Mouse (Mus musculus): ENCODE measurements at regions not wholly inside any gene's neighbourhood (a gene's known extent, or its start where the extent isn't known, plus 50 kb on each side); places are given as distances from the start of the nearest gene placed in this dataset.
"Not testable (repeated sequence)": the region's sequence is repeated elsewhere in the genome, so short reads cannot be mapped to it uniquely, and the experiment has no call there.

DNA sequence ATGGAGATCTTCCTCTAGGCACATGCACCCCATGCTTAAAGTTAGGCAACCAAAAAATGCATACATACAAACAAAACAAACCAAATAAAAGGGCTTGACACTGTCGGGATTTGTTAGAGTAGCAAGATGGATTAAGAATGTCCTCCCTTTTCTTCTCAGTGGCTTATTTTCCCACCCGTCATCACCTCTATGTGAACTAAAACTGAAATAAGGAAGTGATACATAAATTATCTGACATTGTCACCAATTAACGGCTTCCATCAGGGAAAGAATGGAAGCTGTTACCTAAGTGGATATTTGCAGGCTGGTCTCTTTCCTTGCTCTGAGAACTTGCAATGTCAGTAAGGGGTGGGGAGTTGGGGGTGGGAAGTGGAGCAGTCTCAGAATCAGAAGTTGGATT lies 541.5 kb downstream of the Diaph3 start:
- DNase-seq (ENCODE audit: low spot score), result no peak

DNA sequence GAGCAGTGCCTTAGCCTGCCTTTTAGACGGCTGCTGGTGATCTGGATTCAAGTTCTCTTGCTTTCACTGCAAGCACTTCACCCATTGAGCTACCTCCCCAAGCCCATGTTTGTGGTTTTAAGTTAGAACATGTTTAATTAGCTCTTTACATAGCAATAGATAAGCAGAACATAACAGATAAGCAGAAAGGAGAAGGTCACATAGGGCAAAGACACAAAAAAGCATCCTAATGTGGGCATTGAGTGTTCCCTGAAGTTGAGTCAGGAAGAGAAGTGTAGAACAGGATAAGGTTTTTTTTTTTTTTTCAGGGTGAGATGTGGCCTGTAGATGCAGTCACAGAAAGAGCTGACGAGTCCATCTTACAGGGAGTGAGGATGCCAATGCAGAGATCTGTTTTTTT lies 552.5 kb downstream of the Diaph3 start:
- DNase-seq (ENCODE audit: low spot score), result no peak

DNA sequence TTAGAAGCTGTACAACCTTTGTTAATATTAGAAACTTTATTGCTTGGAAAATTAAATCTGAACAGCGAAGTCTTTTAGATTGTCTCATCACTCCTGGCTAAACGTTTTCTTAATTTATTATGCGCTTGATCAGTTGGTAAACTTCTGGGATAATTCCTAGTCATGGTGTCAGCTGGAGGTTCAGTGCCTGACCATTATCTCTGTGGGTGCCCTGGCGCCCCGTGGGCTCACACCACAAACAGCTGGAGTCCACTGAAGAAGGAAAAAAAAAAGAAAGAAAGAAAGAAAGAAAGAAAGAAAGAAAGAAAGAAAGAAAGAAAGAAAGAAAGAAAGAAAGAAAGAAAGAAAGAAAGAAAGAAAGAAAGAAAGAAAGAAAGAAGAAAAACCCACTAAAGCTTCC lies 555.1 kb downstream of the Diaph3 start:
- DNase-seq (ENCODE audit: low spot score), result not testable (repeated sequence)

DNA sequence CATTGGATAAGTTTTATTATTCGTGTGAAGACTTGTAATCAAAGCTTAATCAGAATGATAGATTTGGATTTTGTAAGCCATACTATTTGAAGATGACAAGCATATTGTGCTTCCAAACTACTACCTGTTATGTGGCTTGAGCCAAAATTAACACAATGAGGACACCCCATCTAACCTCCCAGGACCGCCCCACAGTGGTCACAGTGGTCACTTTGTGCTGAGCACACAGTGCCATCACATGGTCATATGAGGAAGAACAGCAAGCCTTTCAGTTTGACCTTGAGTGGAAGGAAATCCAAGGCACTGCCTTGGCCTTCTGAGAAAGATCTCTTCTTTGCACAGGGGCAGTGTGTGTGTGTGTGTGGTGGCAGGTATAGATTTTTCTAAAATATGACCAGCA lies 578.3 kb downstream of the Diaph3 start:
- peak; percentile 78 for DNase-seq (ENCODE audit: low spot score)

DNA sequence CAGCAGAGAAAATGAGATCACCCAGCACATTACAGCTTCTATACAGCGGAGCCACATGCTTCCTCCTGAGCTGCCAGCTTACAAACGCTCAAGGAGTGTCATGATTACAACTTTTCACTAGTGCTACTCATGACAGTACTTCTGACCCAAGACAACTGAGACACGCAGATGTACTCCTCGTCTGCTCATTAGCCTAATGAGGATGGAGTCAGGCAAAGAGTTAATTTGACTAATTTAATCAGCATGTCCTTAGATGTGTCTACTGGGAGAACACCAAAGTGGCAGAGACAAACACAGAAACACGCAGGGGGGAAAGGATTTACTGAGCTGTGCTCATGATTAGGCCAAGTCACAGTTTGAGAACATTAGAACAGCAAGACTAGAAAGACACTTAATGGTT lies 603.0 kb downstream of the Diaph3 start:
- no peak for DNase-seq (ENCODE audit: low spot score)

DNA sequence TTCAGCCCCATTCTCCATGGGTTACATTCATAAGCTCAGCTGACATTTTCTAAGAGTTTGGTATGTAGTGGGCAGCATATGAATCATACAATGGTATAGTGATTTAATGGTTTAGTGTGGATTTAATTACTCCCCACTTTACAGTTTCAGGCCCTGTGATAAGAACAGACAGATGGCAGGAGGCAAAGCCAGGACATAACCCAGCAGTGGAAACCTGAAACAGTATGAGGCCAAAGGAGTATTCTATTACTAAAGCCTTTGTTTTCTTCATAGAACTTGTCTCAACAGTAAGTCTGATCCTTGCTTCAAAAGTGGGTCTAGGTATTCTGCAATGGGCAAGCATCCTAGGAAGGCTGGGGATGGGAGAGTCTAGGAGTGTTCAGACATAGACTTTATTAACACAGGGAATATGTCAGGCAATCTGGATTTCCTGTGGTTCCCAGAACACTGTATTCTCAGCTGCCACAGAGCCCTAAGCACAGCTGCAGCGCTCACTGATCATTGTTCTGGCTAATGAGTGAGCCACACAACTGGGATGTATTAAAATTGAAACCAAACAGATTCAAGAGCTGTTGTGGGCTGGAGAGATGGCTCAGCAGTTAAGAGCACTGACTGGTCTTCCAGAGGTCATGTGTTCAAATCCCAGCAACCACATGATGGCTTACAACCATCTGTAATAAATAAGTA lies 604.6 kb downstream of the Diaph3 start:
- no peak for DNase-seq (ENCODE audit: low spot score)

DNA sequence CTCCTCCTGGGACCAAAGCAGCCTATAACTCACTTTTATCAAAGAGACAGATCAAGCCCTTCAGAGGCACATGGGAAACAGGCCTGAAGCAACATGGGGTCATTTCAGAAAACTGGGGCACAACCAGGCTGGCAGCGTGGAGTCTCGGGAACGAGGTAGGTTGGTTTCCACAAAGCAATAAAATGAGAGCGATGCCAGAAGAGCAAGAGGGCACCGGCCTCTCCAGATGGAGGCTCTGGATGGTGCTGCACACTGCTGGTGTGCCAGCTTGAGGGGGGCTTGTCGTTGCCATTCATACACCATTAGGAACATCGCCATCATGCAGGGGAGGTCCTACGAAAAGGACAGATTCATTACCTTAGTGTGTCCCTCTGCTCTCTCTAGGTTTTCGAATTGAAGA lies 630.6 kb downstream of the Diaph3 start:
- DNase-seq (ENCODE audit: low spot score), result no peak

DNA sequence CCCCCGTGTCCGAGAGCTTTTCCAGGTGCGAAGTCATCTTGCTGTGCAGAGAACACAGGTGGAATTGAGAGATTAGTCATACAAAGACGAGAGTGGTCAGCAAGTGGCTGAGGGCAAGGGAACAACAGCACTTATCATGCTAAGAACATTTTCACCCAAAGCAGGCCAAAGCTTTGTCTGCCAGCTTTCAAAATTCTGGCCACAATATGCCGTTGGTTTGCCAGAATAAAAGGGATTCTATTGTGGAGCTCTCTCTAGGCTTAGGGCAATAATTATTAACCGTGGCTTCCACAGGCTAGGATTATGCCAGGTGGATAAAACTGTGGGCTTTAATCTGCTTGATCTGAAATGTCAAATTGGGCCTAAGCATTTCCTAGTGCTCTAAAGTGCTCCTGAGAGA lies 631.3 kb downstream of the Diaph3 start:
- no peak for DNase-seq (ENCODE audit: low spot score)

DNA sequence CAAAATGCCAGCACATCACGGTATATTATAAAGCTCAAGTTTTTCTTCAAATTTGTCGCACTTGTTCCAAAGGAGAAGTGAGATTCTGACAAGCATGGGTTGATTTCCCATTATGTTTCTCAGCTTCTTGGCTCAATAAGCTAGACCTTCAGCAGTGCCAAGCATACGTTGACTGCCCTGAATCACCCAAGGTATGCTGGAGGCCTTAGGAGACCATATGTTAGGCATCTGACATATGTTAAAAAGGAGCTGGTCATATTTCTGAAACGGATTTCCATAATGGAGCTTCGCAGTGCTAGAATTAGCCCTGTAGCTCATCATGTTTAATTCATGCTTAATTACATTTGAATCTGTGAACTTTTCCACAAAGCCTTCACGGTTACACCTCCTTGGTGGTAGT lies 634.7 kb downstream of the Diaph3 start:
- DNase-seq (ENCODE audit: low spot score), result no peak

DNA sequence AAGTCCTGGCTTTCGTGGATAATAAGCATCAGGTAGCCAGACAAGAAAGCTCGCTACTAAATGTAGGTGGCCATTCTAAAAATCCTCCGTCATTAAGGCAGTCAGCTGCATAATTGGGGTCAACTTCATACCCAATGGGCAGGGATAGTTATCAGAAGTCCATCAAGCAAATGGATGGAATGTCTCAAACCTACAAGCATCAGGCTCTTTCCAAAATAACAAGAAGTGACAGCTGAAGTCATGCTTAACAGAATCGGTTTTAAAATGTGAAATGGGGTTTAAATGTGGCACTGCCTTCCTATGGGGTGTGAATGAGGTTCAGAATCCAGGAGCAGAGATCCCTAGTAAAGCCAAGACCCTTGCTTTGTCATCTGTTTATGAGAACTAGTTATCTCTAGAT lies 650.2 kb downstream of the Diaph3 start:
- DNase-seq (ENCODE audit: low spot score), result no peak

DNA sequence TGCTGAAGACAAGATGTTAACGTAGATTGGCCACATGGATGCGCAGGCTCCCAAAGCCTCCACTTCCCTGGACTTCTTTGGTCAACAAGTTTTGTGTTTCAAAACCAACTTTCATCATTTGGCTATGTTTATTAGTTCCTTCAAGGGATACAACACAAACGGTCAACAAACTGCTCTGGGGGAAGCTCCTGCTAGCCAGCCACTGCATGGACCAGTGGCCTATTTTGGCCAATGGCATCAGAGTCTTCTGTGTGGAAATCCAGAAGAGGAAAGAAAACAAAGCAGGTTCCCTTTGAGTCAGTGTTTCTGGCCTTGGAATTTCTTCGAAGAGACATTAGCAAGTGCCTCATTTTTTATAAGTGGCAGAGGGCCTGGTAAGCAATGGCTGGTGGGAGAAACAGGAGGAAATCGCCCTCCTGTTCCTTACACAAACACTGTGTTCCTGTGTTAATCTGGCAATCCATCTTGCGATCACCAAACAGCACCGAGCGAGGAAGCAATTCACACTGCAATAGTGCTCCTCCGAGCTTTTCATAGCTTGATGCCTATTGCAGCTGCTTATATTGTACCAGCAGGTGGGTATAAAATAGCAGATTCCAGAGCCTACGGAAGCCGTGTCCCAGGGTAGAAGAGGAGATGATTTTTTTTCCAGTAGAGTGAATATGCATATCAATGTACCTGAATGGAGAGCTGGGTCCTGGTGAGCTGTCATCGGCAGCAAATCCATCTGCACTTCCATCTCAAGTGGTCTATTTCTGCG lies 651.0 kb downstream of the Diaph3 start:
- DNase-seq (ENCODE audit: low spot score), result no peak

DNA sequence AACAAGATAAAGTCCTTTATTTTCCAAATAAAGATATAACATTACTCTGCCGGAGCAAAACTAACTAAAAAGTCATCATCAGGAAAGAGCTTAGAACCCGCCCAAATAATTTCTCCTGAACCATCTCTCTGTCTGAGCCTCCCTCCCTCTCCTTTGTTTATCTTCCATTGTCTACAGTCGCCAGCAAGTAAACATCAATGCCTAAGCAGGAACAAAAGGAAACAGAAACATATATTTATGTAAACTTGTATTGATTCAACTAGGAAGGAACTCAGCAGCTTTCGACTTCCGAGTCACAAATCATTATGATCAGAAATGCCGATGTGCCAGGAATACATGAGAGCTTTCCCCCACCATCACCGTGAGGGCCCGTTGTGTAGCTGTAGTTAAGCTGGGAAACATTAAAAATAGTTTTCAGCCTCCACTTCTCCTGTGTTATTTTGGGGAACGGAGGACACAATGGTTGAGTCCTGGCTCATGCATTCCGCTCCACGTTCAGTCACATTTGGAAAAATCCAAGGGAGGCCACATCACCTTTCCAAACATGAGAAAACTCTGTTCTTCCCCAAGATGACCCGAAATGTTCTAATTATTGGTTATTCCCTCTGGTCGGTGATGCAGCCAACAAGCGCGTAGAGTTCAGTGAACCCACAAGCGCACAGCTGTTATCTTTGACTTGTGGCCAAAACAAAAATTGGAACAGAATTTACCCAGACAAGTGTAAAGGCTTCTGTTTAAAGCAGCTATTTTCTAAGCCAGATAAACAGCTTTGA lies 651.8 kb downstream of the Diaph3 start:
- DNase-seq (ENCODE audit: low spot score), result no peak

DNA sequence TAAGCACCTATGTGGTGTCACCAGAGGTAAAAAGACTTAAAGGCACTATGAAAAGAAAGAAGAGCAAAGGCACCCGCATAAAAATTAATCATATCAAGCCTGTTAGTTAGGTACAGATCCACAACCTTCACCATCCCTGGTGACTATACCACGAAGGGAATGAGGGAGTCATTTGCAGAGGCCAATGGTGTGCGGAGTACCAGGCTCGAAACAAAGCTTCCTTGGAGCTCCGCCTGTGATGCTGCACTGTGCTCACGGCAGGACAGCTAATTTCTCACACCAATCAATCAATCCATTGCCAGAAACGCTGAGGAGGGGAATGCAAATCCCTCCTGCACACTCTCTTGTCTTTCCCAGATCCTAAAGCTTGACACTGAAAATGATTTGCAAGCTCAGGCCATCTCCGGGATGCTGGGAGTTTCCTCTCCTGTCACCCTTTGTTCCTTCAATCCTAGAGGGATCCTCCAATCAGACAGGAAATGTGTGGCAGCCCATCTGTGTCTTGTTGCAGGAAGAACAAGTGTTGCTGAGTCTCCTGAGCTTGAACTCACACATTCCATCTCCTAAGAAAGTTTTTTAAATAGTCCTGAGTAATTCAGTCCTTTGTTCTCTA lies 653.6 kb downstream of the Diaph3 start:
- DNase-seq (ENCODE audit: low spot score), result peak; percentile 14

DNA sequence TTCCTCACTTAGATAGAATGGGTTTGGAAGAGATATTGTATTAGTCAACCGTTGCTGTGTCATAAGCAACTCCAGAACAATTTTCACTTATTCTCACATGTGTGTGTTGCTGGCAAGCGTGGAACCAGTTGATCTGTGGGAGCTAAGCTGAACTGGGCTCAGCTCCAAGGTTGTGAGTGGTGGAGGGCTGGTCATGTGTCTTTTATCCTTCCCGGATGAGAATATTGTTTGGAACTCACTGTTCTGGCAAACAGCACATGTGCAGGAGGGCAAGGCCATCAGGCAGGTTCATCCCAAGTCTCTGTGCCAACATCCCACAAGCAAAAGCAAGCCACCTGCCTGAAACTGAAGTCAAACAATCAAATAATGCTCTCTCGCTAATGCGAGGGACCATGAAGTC lies 656.8 kb downstream of the Diaph3 start:
- DNase-seq (ENCODE audit: low spot score), result no peak

DNA sequence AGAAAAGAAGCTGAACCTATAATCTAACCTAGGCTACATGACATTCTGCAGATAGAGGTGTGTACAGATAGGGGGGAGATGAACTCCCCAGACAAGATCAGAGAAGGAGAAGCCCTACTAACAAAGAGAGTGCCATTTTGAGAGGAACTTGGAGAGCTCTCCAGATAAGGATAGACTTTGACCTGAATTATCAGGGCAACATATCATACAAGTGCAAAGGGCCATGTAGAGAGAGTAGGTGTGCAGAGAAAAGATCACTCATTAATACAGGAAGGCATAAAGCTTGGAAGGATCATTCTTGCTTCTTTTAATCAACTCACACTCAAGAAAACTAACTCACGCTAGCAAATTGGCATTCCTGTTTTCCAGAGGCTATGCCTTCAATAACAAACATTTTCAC lies 667.4 kb downstream of the Diaph3 start:
- no peak for DNase-seq (ENCODE audit: low spot score)

DNA sequence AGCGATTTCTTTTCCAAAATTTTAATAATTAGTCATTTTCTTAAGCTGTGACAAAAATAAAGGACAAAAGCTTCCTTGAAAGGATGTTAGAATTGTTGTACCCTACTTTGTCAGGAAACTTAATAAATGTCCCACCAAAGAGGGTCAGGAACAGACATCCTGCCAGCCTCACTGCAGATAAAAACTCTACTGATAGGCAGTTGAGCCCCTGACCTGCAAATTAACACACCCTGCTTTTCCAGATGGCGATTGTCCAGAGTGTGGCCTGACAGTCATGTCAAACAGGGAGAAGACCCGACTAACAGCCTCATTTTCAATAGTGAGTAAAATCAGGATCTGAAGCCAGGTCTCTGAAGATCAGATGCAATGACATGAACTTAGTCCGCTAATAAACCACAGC lies 670.6 kb downstream of the Diaph3 start:
- peak; percentile 29 for DNase-seq (ENCODE audit: low spot score)

DNA sequence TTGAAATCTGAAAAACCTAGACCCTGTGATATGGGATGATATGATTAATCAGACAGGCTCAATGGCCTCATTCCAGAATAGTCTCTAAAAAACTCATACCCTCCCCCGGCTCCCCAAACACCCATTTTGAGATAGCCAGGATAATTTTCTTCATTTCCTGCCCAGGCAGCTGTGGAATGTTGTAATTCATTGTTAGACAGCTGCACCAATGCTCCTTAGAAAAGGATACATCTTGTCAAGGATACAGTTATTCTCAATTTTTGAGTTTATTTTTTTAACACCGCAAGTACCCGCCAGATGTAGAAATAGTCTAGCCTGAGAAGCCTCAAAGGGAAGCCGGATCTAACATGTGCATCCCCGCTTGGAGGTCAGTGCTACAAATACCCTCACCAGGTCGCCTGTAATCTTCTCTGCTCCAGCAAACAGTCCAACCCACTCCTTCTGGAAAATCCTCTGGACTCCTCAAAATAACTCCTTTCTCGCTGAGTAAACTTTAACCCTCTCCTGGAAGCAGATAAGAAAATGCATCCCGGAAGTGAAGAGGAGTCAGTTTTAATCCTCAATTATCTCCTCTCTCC lies 673.1 kb downstream of the Diaph3 start:
- peak; percentile 16 for DNase-seq (ENCODE audit: low spot score)

DNA sequence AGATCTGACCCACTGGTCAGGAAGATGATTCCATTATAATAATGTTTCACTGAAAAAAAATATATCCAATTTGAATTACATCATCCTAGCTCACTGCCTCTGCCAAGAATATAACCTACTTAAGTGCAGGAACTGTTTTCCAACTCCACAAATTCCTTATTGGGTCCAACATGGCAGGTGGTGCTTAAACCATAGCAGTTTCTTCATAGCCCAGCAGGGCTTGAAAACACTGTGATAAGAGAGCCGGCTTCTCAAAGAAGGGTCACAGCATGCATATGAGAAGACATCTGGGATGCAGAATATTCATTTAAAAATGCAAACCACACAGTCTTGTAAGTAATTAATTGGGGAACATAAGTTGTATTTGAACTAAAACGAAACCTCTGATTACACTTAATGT lies 677.6 kb downstream of the Diaph3 start:
- DNase-seq (ENCODE audit: low spot score), result no peak

DNA sequence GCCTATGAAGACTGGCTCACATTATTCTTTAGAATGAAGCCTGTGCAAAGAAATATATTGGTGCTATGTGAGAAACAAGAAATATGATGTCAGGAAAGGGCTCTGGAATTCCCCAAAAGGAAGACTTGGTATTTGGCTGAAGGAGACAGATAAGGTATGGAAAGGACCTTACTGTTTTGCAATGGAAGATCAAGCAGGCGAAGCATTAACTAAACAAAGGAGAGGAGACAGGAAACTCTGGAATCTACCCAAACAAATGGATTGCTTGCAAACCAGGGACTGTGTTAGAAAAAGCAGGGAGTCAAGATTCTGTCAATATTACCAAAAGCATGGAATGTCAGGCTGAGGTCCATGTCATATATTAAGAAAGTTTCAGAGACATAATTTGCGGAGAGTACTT lies 687.9 kb downstream of the Diaph3 start:
- no peak for DNase-seq (ENCODE audit: low spot score)

DNA sequence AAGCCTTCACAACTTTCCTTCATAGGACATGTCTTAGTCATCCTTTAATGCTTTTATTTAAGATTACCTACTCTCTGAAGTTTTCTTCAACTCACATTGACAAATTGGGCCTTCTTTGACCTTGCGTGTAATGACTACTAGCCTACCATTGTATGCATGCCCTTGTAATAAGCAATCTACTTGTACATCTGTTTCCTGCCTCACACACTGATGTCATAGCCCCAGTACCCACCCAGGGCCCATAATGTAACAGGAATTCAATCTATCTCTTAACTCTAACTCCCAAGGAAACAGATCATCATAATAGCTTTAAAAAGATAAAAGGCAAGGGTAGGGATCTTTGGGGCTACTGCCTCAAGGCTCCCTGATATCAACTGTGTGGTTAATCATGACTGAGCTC lies 690.4 kb downstream of the Diaph3 start:
- DNase-seq (ENCODE audit: low spot score), result no peak

DNA sequence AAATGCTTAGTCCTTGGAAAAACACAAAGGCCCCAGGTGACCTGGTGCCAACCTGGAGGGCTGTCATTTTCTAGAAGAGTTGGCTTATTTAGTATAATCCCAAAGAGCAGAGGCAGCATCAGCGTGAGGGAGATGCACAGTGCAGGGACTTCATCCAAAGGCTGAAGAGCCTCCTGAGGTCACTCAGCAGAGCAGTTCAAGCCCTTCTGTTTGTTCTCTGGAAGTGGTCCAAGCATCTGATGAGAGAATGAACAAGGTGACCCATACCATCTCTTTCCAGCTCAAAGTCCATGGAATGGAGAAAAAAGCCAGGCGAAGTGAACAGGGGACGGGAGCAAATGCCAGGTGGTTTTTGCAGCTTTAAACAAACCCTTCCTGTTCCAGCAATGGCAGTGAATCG lies 695.9 kb downstream of the Diaph3 start:
- DNase-seq (ENCODE audit: low spot score), result no peak

All from embryo, embryonic 10 days (tissue).